Mouse (Mus musculus) A20 (cell line): ENCODE data around the gene Tmem273.

Experiments used
- DNase-seq: peaks from one replicate; pipeline ENCODE4 v3.0.0-alpha.2; 2011; ENCODE audit warnings: low read depth, low spot score

Gene Tmem273

GRCm38 (mm10) chr14:32785556-32786130 lies at the start of gene Tmem273:
Gene Tmem273, plus strand, starts transcription at chr14:32785963.
- DNase-seq = no peak

DNA sequence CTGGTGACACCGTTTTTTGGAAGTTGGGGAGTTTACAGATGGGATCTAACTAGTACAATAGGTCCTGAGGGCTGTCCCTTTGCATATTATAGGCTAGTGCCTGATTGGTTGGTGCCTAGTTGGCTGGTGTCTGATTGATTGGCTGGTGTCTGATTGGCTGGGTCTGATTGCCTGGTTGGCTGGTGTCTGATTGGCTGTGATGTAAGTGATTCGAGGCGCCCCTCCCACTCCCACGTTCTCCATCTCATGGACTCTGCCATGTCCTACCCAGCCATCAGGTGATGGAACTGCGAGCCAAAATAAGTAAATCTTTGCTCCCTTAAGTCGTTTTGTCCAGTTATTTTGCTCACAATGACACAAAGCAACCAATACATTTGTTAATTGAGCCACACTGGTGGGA lies 49.2 kb upstream of the Tmem273 start:
- no peak for DNase-seq

DNA sequence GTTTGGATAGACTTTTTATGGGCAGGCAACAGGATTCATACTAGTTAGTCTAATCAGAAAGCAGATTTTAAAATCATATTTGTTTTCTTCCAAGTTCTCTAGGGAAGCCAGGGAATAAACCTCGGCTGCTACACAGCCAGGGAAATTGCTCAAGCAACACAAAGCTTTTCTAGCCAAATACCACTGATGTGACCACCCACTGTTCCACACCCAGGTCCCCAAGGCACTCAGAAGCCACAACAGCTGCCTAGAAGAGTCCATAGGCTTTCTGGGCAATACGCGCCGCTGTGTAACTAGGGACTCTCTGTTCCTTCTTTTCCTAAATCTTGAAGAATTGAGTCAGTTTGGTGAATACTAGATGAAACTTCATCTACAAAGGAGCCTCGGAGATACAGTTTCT lies 47.2 kb upstream of the Tmem273 start:
- no peak for DNase-seq

- DNase-seq = no peak
These were observed 37.2 kb upstream of the Tmem273 start for GRCm38 (mm10) chr14:32748519-32748918.

DNA sequence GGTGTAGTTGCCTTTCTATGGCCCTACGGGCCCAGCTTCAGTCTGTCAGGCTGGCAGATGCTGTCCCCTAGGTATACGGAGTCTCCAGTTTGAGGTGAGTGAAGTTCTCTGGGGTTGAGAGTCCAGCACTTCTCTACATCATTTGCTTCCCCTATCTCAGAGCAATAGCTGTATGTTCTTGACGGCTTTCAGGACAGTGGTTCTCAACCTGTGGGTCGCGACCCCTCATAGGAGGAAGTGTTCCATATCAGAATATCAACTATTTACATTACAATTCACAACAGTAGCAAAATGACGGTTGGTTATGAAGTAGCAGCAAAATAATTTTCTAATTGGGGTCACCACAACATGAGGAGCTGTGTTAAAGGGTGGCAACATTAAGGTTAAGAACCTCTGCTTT lies 35.0 kb upstream of the Tmem273 start:
- no peak for DNase-seq

DNA sequence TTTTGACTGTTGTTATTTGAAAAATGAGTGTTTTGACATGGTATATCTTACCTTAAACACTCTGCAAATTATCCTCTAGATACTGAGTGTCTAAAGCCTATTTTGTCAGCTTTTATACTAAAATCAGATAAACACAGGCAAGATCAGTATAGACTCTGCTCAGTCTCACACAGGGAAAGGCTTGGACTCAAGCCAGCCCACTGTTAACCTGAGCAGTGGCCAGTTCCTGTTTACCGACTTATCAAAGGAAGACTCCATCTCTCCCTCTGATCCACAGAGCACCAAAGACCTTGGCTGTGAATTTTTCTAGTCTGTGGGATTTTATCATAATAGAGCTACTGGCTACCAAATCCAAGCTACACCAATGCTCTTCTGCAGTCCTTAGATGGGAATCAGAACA lies 31.5 kb upstream of the Tmem273 start:
- peak; percentile 4 for DNase-seq

- DNase-seq = no peak
These were observed 23.6 kb upstream of the Tmem273 start for GRCm38 (mm10) chr14:32762177-32762576.

DNA sequence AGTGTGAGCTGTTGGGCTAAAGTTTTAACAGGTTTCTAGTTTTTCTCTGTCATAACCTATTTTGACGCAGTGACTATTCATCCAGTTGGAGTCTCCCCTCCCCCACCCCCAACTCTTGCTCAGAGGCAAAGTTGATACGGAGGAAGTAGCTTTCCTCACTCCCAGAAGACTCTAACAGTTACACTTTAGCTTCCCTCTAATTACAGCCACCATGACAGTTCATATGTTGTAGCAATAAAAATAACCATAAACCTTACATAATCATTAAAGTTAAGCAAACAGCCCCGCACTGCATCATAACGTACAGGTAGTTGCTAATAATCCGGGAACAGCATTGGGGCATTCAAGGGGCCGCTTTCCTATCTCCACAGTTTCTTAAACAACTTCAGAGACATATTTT lies 15.2 kb upstream of the Tmem273 start:
- no peak for DNase-seq

- DNase-seq = no peak
These were observed 13.7 kb upstream of the Tmem273 start for GRCm38 (mm10) chr14:32772085-32772484.

DNA sequence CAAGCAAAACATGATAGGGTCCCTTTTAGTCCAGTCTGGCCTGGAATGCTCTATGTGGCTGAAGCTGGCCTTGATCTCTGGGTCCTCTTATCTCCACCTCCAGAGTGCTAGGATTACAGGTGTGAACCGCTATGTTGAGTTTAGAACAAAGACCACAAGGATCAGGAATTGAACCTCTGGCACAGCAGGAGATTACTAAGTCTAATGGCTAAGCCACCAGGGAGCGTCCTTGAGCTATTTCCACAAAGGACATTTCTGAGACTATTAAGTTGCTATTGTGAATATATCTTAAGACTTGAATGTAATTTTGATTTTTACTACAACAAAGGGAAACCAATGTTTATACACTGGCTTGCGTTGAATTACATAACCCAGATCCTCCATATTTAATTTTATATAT lies 13.0 kb upstream of the Tmem273 start:
- DNase-seq = peak; percentile 33

DNA sequence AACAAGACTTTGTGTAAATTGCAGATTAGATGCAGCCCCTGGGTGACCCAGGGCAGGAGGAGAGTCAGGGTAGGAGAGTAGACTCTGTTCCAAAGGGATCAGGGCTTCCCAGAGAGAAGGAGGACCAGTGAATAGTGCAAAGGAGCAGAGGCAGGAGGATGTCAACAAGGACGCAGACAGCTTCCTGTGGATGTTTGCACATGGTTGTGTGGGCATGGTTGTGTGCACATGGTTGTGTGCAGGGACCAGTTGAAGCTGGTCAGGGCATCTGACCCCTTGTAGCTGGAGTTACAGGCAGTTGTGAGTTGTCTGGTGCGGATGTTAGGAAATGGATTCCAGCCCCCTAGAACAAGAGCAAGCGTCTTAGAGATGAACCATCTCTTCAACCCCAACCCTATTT lies 12.3 kb upstream of the Tmem273 start:
- DNase-seq = no peak

DNA sequence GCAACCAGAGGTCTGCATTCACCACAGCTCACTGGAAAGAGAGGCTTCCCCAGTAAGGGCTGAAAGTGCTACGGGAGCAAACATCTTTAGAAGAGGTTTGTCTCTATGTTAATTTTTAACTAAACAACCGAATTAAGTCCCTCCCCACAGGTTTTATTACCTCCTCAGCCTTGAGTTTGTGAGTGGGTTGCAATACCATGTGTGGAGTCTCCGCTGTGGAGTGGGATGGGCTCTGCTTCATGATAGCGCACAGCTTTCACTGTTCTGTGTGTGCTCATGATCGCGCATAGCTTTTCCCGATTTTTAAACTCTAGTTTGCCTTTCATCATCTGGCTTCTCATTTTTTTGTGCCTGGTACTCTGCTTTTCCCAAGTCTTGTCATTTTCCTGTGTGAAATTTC lies 9.7 kb upstream of the Tmem273 start:
- no peak for DNase-seq

DNA sequence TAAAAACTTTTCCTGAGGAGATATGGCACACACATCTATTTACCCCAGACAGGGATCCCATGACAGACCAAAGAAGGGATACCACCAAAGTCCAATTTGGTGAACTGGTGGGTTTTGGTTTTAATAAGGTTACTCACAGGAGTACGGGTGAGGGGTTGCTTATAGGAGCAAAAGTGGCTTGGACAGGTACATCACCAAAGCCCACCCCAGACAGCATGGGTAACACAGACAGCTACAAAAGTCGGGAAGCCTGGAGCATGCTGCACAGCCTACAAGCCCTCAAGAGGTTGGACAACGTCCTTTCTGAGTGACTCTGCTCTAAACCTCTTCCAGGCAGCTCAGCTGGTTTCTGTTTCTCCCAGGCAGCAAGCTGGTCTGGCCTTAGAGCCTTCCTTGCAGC lies 7.4 kb upstream of the Tmem273 start:
- DNase-seq = no peak

- no peak for DNase-seq
These were observed 2.9 kb upstream of the Tmem273 start for GRCm38 (mm10) chr14:32782866-32783265.

- DNase-seq = peak; percentile 22
These were observed 1.5 kb upstream of the Tmem273 start for GRCm38 (mm10) chr14:32784130-32784747.

GRCm38 (mm10) chr14:32784748-32785134 lies 1.0 kb upstream of the Tmem273 start:
- DNase-seq = no peak

GRCm38 (mm10) chr14:32787691-32788090 lies 1.9 kb downstream of the Tmem273 start:
- DNase-seq = no peak

- no peak for DNase-seq
These were observed 10.6 kb downstream of the Tmem273 start for GRCm38 (mm10) chr14:32796375-32796774.

- DNase-seq = no peak
These were observed 12.0 kb downstream of the Tmem273 start for GRCm38 (mm10) chr14:32797803-32798202.

- DNase-seq = no peak
These were observed 12.6 kb downstream of the Tmem273 start for GRCm38 (mm10) chr14:32798355-32798754.

DNA sequence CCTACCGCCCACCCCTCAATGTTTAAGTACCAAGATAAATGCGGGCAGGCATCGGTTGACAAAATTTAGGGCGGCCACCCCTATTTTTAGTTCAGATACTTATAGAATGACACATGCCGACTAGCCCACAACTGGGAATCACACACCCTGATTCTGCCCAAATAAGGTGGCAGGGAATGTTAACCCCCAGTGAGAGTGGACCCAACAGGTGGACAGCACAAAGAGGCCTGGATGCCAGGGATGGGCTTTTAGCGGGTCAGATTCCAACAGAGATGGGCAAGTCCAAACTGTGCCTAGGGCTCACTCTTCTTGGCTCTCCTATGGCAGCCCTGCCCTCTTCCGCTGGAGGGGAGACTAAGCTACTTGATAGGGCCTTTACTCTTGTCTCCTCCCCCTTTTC lies 14.3 kb downstream of the Tmem273 start:
- no peak for DNase-seq

GRCm38 (mm10) chr14:32801016-32801661 lies 15.4 kb downstream of the Tmem273 start:
- no peak for DNase-seq

DNA sequence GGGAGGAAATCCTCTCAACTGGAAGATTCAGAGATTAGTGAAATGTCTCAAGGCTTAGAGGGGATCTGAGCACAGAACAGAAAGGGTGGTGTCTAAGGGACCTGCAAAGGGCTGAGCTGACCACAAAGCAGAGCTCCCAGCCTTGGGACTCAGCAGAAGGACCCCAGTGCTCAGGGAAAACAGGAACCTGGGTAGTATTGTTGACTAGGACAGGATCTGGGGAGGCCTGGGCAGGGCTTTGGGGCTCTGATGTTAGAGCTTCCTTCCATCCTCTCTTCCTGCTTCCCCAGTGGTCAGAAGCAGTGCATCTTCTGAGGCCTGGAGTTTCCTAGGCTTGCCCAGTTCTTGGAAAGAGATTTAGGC lies 15.9 kb downstream of the Tmem273 start:
- DNase-seq = no peak
